Mouse (Mus musculus): ENCODE measurements at regions not wholly inside any gene's neighbourhood (a gene's known extent, or its start where the extent isn't known, plus 50 kb on each side); places are given as distances from the start of the nearest gene placed in this dataset.

- no peak for DNase-seq (ENCODE audit: low spot score)
Observed at GRCm38 (mm10) chr9:118204456-118204855, 54.5 kb upstream of the Cmc1 start.

DNA sequence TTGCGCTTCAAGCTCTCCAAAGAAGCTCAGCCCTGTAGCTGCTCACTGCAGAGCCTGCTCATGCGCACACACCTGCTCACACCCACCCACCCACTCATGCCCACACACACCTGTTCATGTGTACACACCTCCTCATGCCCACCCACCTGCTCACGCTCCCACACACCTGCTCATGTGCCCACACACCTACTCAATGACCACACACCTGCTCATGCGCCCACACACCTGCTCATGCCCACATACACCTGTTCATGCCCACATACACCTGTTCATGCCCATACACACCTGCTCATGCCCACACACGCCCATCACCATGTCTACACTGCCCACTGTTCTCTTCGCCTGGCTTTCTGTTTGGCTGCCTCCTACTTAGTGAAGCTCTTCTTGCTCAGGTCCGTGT, 56.5 kb upstream of the Cmc1 start:
- no peak for DNase-seq (ENCODE audit: low spot score)

GRCm38 (mm10) chr9:118219696-118220095, 69.7 kb upstream of the Cmc1 start:
- no peak for DNase-seq (ENCODE audit: low spot score)

DNA sequence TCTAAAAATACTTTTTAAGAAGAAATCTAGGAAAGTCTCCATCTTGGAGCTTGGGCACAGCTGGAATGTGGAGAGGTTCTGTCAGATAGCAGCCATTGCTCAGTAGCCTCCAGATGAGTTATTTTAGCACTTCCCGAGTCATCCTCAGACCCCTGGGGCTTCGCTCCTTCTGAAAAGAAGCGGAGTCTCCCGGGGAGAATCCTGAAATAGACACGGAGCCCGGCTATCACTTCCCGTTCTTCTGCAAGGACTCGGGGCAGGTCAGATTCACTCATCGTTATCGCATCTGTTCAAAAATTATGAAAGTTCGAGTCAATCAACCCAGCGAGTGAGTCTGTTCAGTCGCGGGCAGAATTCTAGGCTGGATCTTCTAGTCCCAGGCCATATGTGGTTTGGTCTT, 71.2 kb upstream of the Cmc1 start:
- no peak for DNase-seq (ENCODE audit: low spot score)

DNA sequence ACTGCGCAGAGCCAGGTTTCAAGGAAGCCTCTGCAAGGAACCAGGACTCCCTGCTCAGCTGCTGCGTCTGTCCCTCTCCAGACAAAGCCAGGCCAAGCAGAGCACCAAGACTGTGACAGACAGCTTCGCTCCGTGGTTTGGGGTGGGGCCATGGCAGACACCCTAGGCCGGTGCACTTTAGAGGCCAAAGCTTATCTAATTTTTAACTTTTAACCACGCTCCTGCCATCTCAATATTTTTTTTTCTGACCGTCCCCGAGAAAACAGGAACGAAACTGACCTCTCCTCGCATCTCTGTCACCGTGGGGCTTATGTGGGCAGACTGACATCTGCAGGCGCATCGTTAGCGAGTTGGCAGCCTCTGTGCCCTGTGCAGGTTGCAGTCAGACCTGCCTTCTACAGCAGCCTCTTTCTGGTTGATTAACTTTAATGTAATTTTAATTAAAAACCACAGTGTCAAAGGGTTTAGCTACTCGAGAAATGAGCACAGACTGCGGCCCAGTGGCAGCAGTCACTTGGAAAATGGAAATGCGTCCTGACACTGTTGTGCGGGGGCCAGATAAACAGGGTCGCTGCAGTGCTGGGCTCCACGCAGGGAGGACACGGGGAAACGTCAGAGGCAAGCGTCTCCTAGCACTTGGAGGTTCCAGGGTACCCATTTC, 77.6 kb upstream of the Cmc1 start:
- DNase-seq (ENCODE audit: low spot score): peak; percentile 64

DNA sequence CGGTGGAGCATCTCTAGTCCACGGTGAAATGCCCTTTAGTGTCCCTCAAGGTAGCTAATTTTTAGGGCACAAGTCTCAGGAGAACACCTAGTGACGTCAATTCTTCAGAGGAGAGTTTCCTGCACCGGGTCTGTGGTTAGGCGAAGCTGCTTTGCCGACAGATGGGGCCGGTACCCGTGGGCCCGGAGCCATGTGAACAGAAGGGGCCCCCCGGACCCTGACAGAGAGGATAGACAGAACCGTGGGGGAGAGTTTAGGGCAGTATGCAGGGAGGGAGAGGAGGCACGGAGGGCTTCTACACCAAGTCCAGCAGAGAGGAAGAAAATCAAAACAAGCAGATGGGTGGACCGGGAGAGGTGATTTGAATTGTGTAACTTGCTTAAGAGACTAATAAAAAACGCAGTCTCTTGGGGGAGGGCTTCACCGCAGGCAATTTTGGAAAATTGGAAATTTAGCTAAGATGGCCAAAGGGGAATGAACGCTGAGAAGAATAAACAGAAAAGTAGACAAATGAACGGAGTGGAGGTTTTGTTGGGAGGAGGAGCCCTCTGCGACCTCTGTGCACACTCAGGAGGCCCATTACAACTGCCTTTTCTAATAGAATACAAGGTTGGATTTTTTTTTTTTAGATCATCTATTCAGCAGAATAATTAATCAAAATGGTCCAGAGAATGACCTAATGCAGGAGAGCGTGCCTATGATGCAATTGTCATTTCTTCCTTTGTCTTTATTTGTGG, 78.9 kb upstream of the Cmc1 start:
- DNase-seq (ENCODE audit: low spot score): peak; percentile 21

DNA sequence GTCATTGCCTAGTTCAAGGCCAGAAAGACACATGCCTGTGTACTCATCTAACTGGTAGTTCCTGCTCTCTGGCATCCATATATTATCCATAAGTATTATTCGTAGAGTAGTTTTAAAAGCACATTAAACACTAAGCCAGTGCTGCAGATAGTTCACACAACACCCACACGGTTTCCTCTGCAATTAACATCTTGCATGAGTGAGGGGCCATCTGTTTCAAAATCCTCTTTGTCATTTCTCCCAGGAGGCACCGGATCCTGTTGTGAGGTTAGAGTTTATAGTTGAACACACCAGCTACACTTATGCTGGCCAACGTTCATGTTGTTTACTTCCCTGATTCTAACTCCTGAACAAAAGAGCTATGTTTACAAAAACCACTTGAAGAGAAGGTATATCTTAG, 90.7 kb upstream of the Cmc1 start:
- peak; percentile 15 for DNase-seq (ENCODE audit: low spot score)

- DNase-seq (ENCODE audit: low spot score): peak; percentile 16
Observed at GRCm38 (mm10) chr9:118246820-118247628, 97.0 kb upstream of the Cmc1 start.

GRCm38 (mm10) chr9:118253829-118254228, 103.9 kb upstream of the Cmc1 start:
- DNase-seq (ENCODE audit: low spot score): no peak

DNA sequence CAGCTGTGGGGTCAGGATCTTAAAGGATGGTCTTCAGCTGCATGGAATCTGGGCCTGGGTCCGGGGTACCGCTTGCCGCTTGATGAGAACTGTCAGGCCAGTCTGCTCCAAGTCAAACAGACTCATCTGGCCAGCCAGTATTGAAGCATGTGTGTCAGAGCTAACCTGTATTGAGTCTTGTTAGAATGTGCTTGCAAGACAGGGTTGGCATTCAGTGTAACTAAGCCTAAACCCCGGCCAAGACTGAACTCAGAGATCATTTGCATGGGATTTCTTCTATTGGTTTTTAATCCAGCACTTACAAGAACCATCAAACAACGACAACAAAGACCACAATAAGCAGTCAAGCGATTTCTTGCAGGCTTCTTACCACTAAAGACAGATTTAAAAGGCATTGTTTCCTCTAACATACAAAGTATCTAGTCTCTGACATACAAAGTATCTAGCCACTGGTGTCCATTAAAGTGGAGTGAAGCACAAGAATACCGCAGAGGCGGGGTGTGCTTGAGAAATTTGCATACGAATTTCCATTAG, 105.3 kb upstream of the Cmc1 start:
- no peak for DNase-seq (ENCODE audit: low spot score)

GRCm38 (mm10) chr9:118255751-118256266, 105.8 kb upstream of the Cmc1 start:
- peak; percentile 74 for DNase-seq (ENCODE audit: low spot score)

DNA sequence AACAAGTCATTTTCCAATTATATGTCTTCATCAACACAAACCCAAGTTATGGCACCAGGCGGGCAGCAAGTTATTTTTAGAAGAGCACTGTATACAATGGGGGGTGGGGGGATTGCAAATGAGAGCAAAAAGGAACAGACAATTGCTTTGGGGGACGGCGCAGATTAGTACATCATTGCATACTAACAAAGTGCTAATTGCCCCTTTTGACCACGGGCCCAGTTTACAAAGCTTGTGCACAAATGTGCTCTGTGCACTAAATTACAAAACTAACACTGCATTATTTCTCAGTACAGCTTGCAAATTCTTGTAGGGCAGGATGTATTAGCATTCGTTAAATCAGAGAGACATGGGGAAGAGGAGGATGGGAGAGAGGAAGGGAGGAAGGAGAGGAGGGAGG, 116.3 kb upstream of the Cmc1 start:
- no peak for DNase-seq (ENCODE audit: low spot score)

DNA sequence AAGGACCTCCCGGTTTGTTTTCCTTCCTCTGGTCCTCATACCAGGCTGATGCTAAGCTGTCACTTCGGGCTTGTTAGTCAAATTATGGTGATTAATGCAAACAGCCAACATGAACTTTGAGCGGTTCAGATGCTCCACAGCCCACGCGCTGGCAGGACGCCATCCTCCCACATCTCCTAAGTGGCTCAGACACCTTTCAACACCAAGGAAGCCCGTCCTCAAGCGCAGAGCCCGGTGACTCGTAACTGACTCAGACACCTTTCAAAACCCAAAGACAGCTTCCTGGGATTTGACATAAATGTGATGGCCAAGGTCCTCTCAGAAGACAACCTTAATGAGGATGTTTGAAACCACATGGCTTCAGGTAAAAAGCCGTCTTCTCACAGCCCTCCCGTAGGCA, 121.7 kb upstream of the Cmc1 start:
- DNase-seq (ENCODE audit: low spot score): no peak

GRCm38 (mm10) chr9:118272713-118273407, 122.9 kb upstream of the Cmc1 start:
- no peak for DNase-seq (ENCODE audit: low spot score)

DNA sequence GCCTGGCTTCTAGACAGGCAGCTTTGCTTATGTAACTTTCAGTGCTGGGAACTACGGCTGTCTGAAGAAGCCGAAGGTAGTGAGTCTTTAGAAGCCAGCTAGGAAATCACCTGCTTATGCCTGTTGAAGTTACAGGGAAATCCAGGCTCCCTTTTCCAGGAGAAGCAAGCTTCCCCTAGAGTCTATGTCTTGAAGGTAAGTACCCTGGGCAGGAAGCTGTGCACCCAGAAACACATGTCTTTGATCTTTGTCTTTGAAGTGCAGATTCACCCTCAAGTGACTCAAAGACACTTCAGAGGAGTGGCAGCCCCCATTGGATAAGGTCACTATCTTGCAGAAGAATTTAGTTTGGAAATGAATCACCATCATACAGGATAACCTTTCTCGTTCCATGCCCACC, 135.5 kb upstream of the Cmc1 start:
- DNase-seq (ENCODE audit: low spot score): no peak

GRCm38 (mm10) chr9:118287606-118288005, 137.6 kb upstream of the Cmc1 start:
- DNase-seq (ENCODE audit: low spot score): no peak

DNA sequence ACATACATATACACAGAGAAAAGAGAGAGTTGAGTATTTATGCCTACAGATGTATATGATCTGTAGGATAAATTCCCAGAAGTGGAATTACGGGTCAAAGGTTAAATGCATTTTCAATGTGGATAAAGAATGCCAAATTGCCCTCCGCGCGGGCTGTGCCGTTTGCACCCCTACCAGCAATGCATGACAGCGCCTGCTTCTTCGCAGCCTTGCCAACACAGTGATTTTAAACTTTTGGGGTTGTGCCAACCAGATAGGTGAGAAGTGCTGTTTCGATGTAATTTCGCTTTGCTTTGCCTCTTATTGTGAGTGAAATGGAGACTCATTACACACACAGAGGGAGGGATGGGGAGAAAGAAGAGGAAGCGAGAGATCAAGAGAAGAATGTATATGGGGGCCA, 142.9 kb upstream of the Cmc1 start:
- no peak for DNase-seq (ENCODE audit: low spot score)

DNA sequence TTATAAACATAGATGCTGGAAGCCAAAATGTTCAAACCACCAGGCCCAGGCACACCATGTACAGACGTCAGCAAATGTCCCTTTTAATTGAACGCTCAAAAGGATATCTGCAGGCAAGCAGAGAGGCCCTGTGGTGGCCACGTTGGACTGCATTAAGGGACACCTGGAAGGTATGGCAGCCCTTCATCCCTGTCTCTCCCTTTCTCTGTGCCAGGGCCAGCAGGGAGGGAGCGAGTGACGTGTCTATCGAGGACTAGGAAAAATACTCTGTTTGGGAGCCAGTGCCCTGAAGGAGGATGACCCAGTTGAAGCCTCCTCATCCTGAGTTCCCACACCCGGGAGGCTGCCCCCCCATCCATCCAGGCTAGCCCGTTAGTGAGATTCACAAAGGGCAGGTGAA, 144.0 kb upstream of the Cmc1 start:
- no peak for DNase-seq (ENCODE audit: low spot score)

GRCm38 (mm10) chr9:118302785-118303384, 152.9 kb upstream of the Cmc1 start:
- no peak for DNase-seq (ENCODE audit: low spot score)

- DNase-seq (ENCODE audit: low spot score): peak; percentile 67
Observed at GRCm38 (mm10) chr9:118318357-118319140, 159.5 kb upstream of the Eomes start.

DNA sequence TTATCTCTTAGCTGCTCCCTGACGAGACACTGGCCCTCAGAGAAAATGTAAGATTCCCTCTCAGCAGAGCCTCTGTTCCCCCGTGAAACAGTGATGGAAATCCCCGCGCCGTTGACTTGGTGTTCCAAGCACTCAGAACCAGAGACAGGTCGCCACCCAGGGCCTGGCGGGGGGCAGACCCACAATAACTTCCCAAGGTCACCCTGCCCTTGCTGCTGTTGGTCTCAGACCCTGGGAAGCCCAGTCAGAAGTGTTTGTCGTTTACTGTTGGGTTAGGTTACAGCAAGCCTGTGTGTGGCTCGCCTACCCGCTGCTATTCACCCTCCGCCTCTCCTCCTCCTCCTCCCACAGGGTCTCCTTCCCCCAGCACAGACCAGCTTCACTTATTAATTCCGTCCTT, 154.2 kb upstream of the Eomes start:
- no peak for DNase-seq (ENCODE audit: low spot score)

Data from retina, embryonic 14.5 days (tissue).